ENCODE assay signal across 1 mouse cellular context in genomic region chr3:58582297-58582696, GRCm38 (mm10).
TF ChIP-seq lines count a peak whose summit lies in the region.

No protein-coding gene starts in this region.

TF ChIP-seq in CH12.LX, 34 proteins besides CTCF, POLR2A, EP300 and RAD21:
- 0 out of 2 replicates have a peak, but pooled peaks have one; percentile 7 for TF ChIP-seq BHLHE40 (IDR thresholded peaks at IDR 0.05; ENCODE audit: low read depth, low read length)
- no peak for TF ChIP-seq TBP (conservative IDR thresholded peaks at IDR 0.05; ENCODE audit: low read depth, low read length)
TF ChIP-seq in CH12.LX: peak in this region for 1.
